Mouse (Mus musculus): ENCODE measurements around the gene Snrpf.

DNA sequence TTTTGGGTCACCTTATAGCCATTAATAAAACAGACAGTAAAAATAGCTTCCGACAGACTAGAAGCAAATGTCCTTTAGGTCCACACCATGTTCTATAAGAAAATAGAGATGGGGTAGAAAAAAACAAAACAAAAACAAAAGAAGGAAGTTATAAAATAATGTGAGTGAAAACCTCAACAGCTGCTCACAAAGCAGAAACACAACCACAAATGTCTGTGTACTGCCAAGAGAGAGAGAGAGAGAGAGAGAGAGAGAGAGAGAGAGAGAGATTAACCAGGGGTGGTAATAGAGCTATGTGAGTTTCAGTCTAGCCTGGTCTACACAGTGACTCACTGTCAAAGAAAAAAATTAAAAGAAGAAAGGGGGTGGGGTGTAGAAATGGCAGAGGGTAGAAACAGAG, 47.9 kb downstream of the Snrpf start:
- TF ChIP-seq POLR2A (IDR thresholded peaks at IDR 0.05; ENCODE audit: borderline replicate concordance, extremely low read depth, low read depth, low read length) (no peak), CTCF (IDR thresholded peaks at IDR 0.05; ENCODE audit: insufficient read depth, low read length) (no peak)
